Mouse (Mus musculus) heart, embryonic 11.5 days (tissue): ENCODE results near the gene Capzb. TPM values are rescaled to one million over a fixed set of nuclear protein-coding genes. Genes with fewer than 3 reads are reported as not detected.

Experiments
- ATAC-seq: fragments of 200-750 bp; cut with Nextera tagmentation; replicated peaks from 2 replicates; pipeline ENCODE4 v1.8.0; 2017; ENCODE audit warnings: moderate library complexity; ENCODE audit not compliant: insufficient number of reproducible peaks, low FRiP score, low TSS enrichment
- H3K27ac ChIP-seq: fragments of 300-500 bp; sonication (generic); 2 replicates; pipeline ENCODE4 v1.5.1; 2014; ENCODE audit warnings: mild to moderate bottlenecking, low read depth, low read length
- H3K27me3 ChIP-seq: fragments of 300-500 bp; sonication (generic); 2 replicates; pipeline ENCODE4 v1.6.1; 2014; ENCODE audit warnings: mild to moderate bottlenecking, low read length, mixed read lengths; ENCODE audit not compliant: control insufficient read depth, insufficient read depth
- H3K36me3 ChIP-seq: fragments of 300-500 bp; sonication (generic); 2 replicates; pipeline ENCODE4 v1.6.1; 2014; ENCODE audit warnings: mild to moderate bottlenecking, low read length, moderate library complexity, mixed read lengths; ENCODE audit not compliant: control insufficient read depth, insufficient read depth
- H3K4me1 ChIP-seq: fragments of 300-500 bp; sonication (generic); 2 replicates; pipeline ENCODE4 v1.6.1; 2014; ENCODE audit warnings: low read length; ENCODE audit not compliant: control insufficient read depth, insufficient read depth
- H3K4me2 ChIP-seq: fragments of 300-500 bp; sonication (generic); 2 replicates; pipeline ENCODE4 v1.6.1; 2014; ENCODE audit warnings: mild to moderate bottlenecking, moderate library complexity
- H3K4me3 ChIP-seq: fragments of 300-500 bp; sonication (generic); 2 replicates; pipeline ENCODE4 v1.5.1; 2014; ENCODE audit warnings: low read depth, low read length
- H3K9ac ChIP-seq: fragments of 300-500 bp; sonication (generic); 2 replicates; pipeline ENCODE4 v1.6.1; 2014; ENCODE audit warnings: mild to moderate bottlenecking, low read depth, low read length, moderate library complexity
- H3K9me3 ChIP-seq: fragments of 300-500 bp; sonication (generic); replicated peaks from 2 replicates; pipeline ENCODE4 v1.6.1; 2016; ENCODE audit warnings: low read length; ENCODE audit not compliant: control insufficient read depth
- WGBS: fragments of 180-500 bp; shearing (Covaris S2); extraction: QIAGEN DNeasy Blood & Tissue Kit; methylation state at CpG from one replicate; pipeline ENCODE4 v1.1.7; 2014; ENCODE audit not compliant: insufficient replicate concordance; 5-methylcytosine and 5-hydroxymethylcytosine counted together
- polyA plus RNA-seq: library from polyadenylated mRNA; unstranded; fragments of >200 nt; fragmentation: Nextera tagmentation; extraction: Ambion mirVana; gene quantifications from 2 replicates; pipeline ENCODE4 v1.2.1, GENCODE M21; 2014

The Capzb gene
- polyA plus RNA-seq, 1 experiment from 2014 or later: 319 TPM

DNA sequence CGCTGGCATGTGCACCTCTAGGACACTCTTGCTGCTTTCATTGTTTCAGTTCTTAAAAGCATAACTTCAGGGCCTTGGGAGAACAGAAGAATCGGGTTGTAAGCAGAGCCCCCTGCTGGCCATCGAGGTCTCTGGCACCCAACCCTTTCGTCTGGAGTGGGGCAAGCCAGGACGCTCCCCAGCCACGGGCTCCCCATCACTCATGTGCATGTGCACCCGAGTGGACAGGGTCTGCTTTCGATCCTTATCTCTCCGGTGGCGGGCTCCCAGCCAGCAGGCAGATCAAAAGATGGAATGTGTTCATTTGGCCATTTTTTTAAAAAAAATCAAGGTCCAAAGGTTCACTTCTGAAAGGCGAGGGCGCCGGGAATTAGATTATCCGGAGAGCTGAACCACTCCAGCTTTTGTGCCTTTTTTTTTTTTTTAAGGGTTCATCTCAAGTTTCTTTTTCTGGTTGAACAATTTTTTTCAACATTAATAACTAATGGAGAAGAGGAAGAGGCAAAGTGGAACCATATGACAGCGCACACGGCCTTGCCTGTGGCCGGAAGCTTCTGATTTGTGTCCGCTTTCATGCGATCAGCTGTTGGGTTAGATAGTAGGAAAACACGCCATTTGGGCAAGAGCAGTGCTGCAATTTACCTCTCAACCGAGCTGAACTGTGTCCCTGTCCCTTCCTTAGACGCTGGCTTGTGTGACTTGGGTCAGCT, 59.5 kb downstream of the Capzb start:
- Histone ChIP-seq H3K27me3 (no peaks in the 10 kb centered on the region), H3K4me3 (no peak overlapping the region), H3K9me3 (no peaks in the 10 kb centered on the region), H3K9ac (no peak overlapping the region), H3K4me2 (no peak overlapping the region), H3K27ac (no peak overlapping the region), H3K4me1 (peaks cover 49% of the 10 kb centered on the region), H3K36me3 (no peaks in the 10 kb centered on the region)
- peak; percentile 50; the same call in 1 of the 2 replicates for ATAC-seq
- 61% methylated on average over 22 of the region's 22 CpGs for WGBS

DNA sequence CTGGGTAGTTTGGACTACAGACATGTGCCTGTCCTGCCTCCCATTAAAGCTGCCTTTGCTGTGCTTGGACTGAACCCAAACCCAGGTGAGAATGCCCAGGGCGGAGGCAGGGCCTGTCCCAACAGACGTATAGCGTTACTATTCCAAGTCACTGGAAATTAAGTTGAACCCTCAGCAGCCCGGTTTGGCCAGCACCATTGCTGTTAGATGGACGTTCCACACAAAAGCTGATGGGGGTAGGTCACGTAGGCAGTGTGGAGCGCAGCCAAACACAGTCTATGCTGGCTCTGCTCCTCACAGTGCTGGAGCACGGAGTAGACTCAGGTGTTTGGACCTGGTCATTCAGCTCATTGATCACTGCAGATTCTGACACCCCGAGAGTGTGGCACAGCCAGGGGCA, 60.5 kb downstream of the Capzb start:
- WGBS: 88% methylated on average over 9 of the region's 9 CpGs
- Histone ChIP-seq H3K27me3 (no peaks in the 10 kb centered on the region), H3K4me3 (no peak overlapping the region), H3K36me3 (peaks cover 6% of the 10 kb centered on the region; the same call in 1 of the 2 replicates), H3K9me3 (no peaks in the 10 kb centered on the region), H3K4me2 (no peak overlapping the region), H3K27ac (no peak overlapping the region), H3K4me1 (peaks cover 40% of the 10 kb centered on the region), H3K9ac (no peak overlapping the region)
- no peak for ATAC-seq

DNA sequence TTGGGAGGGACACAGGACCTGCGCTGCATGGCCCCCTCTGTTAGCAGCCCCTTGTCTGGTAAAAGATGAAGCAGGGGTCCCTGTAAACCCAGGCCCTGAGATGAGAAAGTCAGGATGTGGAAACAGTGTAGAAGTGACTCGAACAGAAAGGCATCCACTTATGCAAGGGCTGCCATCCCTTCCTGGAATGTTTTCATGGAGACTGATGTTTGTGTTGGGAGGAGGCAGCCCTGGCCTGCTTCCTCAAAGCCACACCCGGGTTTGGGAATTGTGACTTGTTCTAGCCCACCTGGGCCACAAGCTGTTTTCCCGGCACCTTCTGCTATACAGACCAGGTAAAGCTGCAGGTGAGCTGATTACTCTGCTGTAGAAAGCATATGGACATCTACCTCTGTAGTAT, 63.4 kb downstream of the Capzb start:
- no peak overlapping the region for H3K4me3 ChIP-seq
- H3K9ac ChIP-seq: no peak overlapping the region
- no peaks in the 10 kb centered on the region for H3K9me3 ChIP-seq
- peaks cover 11% of the 10 kb centered on the region; the same call in 1 of the 2 replicates for H3K36me3 ChIP-seq
- H3K4me1 ChIP-seq: peaks cover 11% of the 10 kb centered on the region
- H3K27ac ChIP-seq: no peak overlapping the region
- no peak overlapping the region for H3K4me2 ChIP-seq
- ATAC-seq: no peak
- no peaks in the 10 kb centered on the region for H3K27me3 ChIP-seq
- WGBS: 71% methylated on average over 4 of the region's 4 CpGs

DNA sequence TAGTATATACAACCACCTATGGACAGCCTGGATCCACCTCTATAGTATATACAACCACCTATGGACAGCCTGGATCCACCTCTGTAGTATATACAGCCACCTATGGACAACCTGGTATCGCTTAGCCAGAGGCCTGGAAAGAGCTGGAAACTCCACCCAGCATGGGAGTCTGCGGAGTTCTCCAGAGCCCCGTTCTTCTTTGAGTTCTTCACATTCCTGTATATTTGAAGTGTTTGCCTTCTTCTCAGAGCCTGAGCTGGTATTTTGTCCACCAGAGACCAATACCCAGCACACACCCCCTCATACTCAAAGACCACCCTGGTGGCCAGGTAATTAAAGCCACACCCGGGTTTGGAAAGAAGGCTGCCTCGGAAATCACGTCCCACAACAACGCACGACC, 64.0 kb downstream of the Capzb start:
- WGBS: 91% methylated on average over 8 of the region's 8 CpGs
- Histone ChIP-seq H3K4me3 (no peak overlapping the region), H3K4me1 (peaks cover 5% of the 10 kb centered on the region), H3K27me3 (no peaks in the 10 kb centered on the region), H3K36me3 (peaks cover 11% of the 10 kb centered on the region; the same call in 1 of the 2 replicates), H3K27ac (no peak overlapping the region), H3K4me2 (no peak overlapping the region), H3K9ac (no peak overlapping the region), H3K9me3 (no peaks in the 10 kb centered on the region)
- no peak for ATAC-seq

DNA sequence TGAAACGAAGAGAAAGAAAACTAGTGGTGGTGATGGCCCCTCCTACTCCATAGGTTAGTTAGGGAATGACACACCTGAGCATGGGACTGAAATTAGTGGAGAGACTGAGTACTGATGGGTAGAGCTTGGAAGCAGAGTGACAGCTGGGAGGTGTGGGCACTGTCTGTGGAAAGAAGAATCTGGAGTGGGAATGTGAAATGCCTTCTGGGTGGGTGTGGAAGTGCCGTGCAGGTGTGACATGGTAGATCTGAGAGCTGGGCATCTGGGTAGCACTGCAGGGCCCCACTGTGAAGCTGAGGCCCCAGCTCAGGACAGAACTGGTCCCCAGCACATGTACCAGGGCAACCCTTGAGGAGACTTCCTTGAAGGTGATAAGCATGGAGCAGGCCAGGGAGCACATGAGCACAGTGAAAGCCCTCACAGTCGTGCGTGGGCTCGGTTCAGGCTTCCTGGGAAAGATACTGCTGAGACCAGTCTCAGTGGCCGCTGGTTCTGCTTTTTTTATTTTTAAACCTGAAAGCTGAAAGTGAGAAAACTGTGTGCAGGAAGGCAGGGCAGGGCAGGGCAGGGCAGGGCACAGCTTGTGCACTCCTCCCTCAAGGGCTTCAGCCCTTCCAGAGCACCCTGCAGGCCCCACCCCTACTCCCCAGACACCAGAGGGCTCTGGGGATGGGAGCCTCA, 66.1 kb downstream of the Capzb start:
- H3K27ac ChIP-seq: 0 out of 2 replicates have a peak overlapping the region, but pooled peaks have one; percentile 7
- peaks cover 24% of the 10 kb centered on the region for H3K36me3 ChIP-seq
- 74% methylated on average over 6 of the region's 6 CpGs for WGBS

DNA sequence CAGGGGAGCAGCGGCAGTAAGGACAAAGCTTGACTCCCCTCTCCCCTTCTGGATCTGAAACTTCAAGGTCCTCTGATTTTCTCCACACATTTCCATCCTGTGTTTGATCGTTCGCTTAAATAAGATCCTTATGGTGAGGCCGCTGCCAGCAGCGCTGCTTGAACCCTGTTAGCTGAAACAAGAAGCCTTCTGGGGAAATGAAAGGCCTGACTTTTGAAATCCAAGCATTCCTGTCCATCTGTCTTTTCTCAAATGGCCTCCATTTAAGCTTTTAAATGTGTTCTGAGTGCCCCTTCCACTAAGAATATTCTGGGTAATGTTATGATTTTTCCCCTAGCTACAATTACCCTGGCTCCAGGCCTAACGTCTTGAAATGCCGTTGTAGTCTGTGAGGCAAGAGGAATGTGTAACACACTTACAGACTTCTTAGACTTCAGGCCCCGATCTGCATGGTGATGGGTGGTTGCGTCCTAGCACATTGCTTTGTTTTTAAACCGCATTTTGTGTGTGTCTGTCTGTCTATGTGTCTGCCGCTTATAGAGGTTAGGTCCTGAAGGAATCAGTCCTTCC, 66.7 kb downstream of the Capzb start:
- Histone ChIP-seq H3K36me3 (peaks cover 24% of the 10 kb centered on the region), H3K4me3 (no peak overlapping the region), H3K4me1 (0 out of 2 replicates have a peak, but pooled peaks cover 3% of the 10 kb centered on the region), H3K9me3 (no peaks in the 10 kb centered on the region), H3K4me2 (no peak overlapping the region), H3K27ac (no peak overlapping the region), H3K27me3 (no peaks in the 10 kb centered on the region), H3K9ac (no peak overlapping the region)
- WGBS: 85% methylated on average over 11 of the region's 11 CpGs
- ATAC-seq: no peak

More for the DNA sequence above, 66.1 kb downstream of the Capzb start:
- Histone ChIP-seq H3K27me3 (no peaks in the 10 kb centered on the region), H3K9ac (no peak overlapping the region), H3K9me3 (no peaks in the 10 kb centered on the region), H3K4me1 (0 out of 2 replicates have a peak, but pooled peaks cover 3% of the 10 kb centered on the region), H3K4me3 (no peak overlapping the region), H3K4me2 (no peak overlapping the region)
- no peak for ATAC-seq

DNA sequence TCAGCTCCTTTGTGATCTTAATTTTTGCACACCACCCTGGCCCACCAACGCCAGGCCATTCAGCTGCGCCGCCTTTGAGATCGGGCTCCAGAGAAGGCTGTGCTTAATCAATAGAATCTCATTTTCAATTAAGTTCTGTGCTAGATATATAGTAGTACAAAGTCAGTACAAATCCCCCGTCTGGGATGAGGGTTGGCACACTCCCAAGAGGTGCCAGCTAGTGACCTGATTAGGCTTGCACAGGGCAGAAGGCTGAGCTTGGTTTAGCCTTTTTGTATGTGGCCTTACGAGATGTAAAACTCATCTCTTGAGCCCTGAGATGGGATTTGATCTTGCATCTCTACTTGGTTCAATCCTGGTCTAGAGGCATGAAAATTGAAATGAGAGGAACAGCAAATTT, 70.3 kb downstream of the Capzb start:
- H3K9me3 ChIP-seq: no peaks in the 10 kb centered on the region
- H3K4me2 ChIP-seq: no peak overlapping the region
- no peak overlapping the region for H3K9ac ChIP-seq
- ATAC-seq: no peak
- no peak overlapping the region for H3K27ac ChIP-seq
- H3K27me3 ChIP-seq: no peaks in the 10 kb centered on the region
- WGBS: 93% methylated on average over 6 of the region's 6 CpGs
- no peaks in the 10 kb centered on the region for H3K4me1 ChIP-seq
- H3K36me3 ChIP-seq: peaks cover 22% of the 10 kb centered on the region
- no peak overlapping the region for H3K4me3 ChIP-seq

DNA sequence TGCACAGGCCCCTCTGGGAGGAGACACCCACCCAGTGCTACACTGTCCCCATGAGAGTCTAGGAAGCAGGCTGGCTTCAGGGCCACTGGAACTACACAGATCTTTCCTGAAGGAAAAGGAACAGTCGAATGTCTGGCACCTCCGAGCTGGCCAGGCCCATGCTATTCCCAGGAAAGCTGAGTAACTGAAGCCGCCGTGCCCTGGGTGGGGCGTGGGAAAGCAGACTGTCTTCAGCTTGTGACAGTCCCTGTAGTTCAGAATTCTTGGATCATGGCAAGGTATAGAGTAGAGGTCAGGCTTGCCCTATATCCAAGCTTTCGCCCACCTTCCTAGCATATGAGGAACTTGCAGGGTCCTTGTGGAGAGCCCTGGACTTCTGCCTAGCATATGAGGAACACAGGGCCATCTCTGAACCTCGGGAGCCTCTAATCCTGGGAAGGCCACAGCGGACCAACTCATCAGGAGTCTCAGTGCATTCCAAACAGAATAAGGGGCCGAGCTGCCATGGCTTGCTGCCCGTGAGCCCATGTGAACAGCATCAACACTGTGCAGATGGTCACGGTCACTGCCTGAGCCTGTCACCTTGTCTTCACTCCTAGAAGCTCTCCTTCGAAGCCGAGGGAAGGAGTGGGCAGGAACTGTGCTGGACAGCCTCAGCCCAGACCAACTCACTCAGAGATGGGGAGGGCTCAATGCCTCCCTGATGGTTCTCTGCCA, 73.2 kb downstream of the Capzb start:
- no peak for ATAC-seq
- no peak overlapping the region for H3K9ac ChIP-seq

More for the DNA sequence above, 73.2 kb downstream of the Capzb start:
- Histone ChIP-seq H3K4me1 (no peaks in the 10 kb centered on the region), H3K27ac (no peak overlapping the region), H3K4me3 (no peak overlapping the region), H3K9me3 (no peaks in the 10 kb centered on the region), H3K4me2 (no peak overlapping the region), H3K36me3 (peaks cover 18% of the 10 kb centered on the region), H3K27me3 (no peaks in the 10 kb centered on the region)
- 84% methylated on average over 13 of the region's 13 CpGs for WGBS
